In genomic region chr5:146293919-146294700, GRCm38 (mm10) we compare ENCODE assay signal across 19 mouse cellular contexts.
A peak's percentile ranks its signal among the peaks of the same experiment; 100 is the strongest.
DNase-seq lines count a peak whose midpoint lies in the region; ATAC-seq and TF ChIP-seq lines count a peak whose summit lies in the region.
"Had no signal": no experiment of that assay in that cellular context is flagged by ENCODE, and none has a peak within 500 bp of the region (broad histone marks: within the 10 kb centered on the region; RNA-seq: fewer than 3 reads in every experiment).

No protein-coding gene starts in this region.

- no peaks in the 10 kb centered on the region for H3K4me1 ChIP-seq in heart, embryonic 10.5 days
- H3K4me1 ChIP-seq in lung, embryonic 16.5 days (replicated peaks; ENCODE audit: control insufficient read depth, insufficient read depth, low read length): peaks cover 6% of the 10 kb centered on the region; the same call in 1 of the 2 replicates
- peaks cover 21% of the 10 kb centered on the region for H3K4me1 ChIP-seq in liver, embryonic 15.5 days (replicated peaks)
- no peaks in the 10 kb centered on the region for H3K4me1 ChIP-seq in cerebellum, adult 2 months (ENCODE audit: control insufficient read depth, insufficient read depth, low read length)
- H3K4me1 ChIP-seq: forebrain, embryonic 15.5 days; heart, embryonic 15.5 days; hindbrain, embryonic 10.5 days; limb, embryonic 12.5 days; neural tube, embryonic 15.5 days had no signal

- no peak overlapping the region for H3K9ac ChIP-seq in lung, embryonic 16.5 days (ENCODE audit: low read length)
- no peak overlapping the region for H3K9ac ChIP-seq in liver, embryonic 15.5 days
- H3K9ac ChIP-seq: forebrain, embryonic 15.5 days; heart, embryonic 15.5 days; limb, embryonic 12.5 days; neural tube, embryonic 15.5 days had no signal

- peak; percentile 55 for DNase-seq in heart, embryonic 10.5 days (ENCODE audit: low spot score)
- DNase-seq in heart, postnatal 25 days (ENCODE audit: low spot score): no peak
- DNase-seq in lung, adult 18-20 months: no peak
- DNase-seq in cerebellum, adult 2 months: no peak
- DNase-seq in cerebellum, postnatal 4 days (ENCODE audit: low spot score in 2 of 2): no peak
- DNase-seq: midbrain, embryonic 14.5 days; thymus, postnatal 14 days had no signal

- no peak overlapping the region for H3K4me3 ChIP-seq in heart, embryonic 10.5 days
- no peak overlapping the region for H3K4me3 ChIP-seq in lung, embryonic 16.5 days (ENCODE audit: low read length)
- no peak overlapping the region for H3K4me3 ChIP-seq in liver, embryonic 15.5 days (replicated peaks)
- no peak overlapping the region for H3K4me3 ChIP-seq in cerebellum, adult 2 months (replicated peaks; ENCODE audit: insufficient read depth, low read depth, low read length)
- H3K4me3 ChIP-seq: erythroblast, embryonic 14.5 days; forebrain, embryonic 15.5 days; heart, embryonic 15.5 days; hindbrain, embryonic 10.5 days; left cerebral cortex, adult 2 months; limb, embryonic 12.5 days; myocyte; neural tube, embryonic 15.5 days had no signal

- peak overlapping the region; percentile 30; the same call in 1 of the 2 replicates for H3K4me2 ChIP-seq in lung, embryonic 16.5 days (ENCODE audit: low read depth, low read length)
- no peak overlapping the region for H3K4me2 ChIP-seq in liver, embryonic 15.5 days
- H3K4me2 ChIP-seq: forebrain, embryonic 15.5 days; heart, embryonic 15.5 days; limb, embryonic 12.5 days; neural tube, embryonic 15.5 days had no signal

- intact Hi-C loops in heart, postnatal 25 days (cut with DNase I): no loop called here

- TF ChIP-seq CTCF in cerebellum, adult 2 months (IDR thresholded peaks at IDR 0.05; ENCODE audit: borderline replicate concordance, insufficient read depth, low read depth, low read length): no peak

- H3K27ac ChIP-seq in heart, embryonic 10.5 days: no peak overlapping the region
- H3K27ac ChIP-seq in lung, embryonic 16.5 days (ENCODE audit: low read length): peak overlapping the region; percentile 70
- peak overlapping the region; percentile 49; the same call in 1 of the 2 replicates for H3K27ac ChIP-seq in liver, embryonic 15.5 days (replicated peaks)
- H3K27ac ChIP-seq in cerebellum, adult 2 months (ENCODE audit: insufficient read depth, low read length): no peak overlapping the region
- H3K27ac ChIP-seq: forebrain, embryonic 15.5 days; heart, embryonic 15.5 days; hindbrain, embryonic 10.5 days; left cerebral cortex, adult 2 months; limb, embryonic 12.5 days; neural tube, embryonic 15.5 days had no signal

- WGBS in heart, embryonic 10.5 days: 90% methylated on average over 11 of the region's 11 CpGs
- WGBS in lung, embryonic 16.5 days: 60% methylated on average over 11 of the region's 11 CpGs
- WGBS in liver, embryonic 15.5 days (ENCODE audit: insufficient replicate concordance): 80% methylated on average over 11 of the region's 11 CpGs
- 87% methylated on average over 11 of the region's 11 CpGs for WGBS in cerebellum, adult 2 months

- ATAC-seq in lung, embryonic 16.5 days (ENCODE audit: low read depth): peak; percentile 85
- ATAC-seq in liver, embryonic 15.5 days (ENCODE audit: insufficient read depth): no peak
- ATAC-seq in erythroid progenitor cell, adult 5-6 weeks (replicated peaks; ENCODE audit: low FRiP score, poor library complexity, severe bottlenecking): no peak
- ATAC-seq: forebrain, embryonic 15.5 days; inflammation-experienced regulatory T-cells, adult 6 months had no signal

- peaks cover 54% of the 10 kb centered on the region for H3K36me3 ChIP-seq in heart, embryonic 10.5 days
- H3K36me3 ChIP-seq in lung, embryonic 16.5 days (ENCODE audit: control insufficient read depth, insufficient read depth, low read length): peaks cover 9% of the 10 kb centered on the region; the same call in 1 of the 2 replicates
- H3K36me3 ChIP-seq in liver, embryonic 15.5 days (replicated peaks): peaks cover 75% of the 10 kb centered on the region

- H3K9me3 ChIP-seq in heart, embryonic 10.5 days: no peaks in the 10 kb centered on the region
- no peaks in the 10 kb centered on the region for H3K9me3 ChIP-seq in lung, embryonic 16.5 days (ENCODE audit: control insufficient read depth, low read length)
- no peaks in the 10 kb centered on the region for H3K9me3 ChIP-seq in liver, embryonic 15.5 days (replicated peaks)
- H3K9me3 ChIP-seq: forebrain, embryonic 15.5 days; heart, embryonic 15.5 days; hindbrain, embryonic 10.5 days; limb, embryonic 12.5 days; neural tube, embryonic 15.5 days had no signal

- H3K27me3 ChIP-seq in heart, embryonic 10.5 days (ENCODE audit: insufficient read depth, poor library complexity, severe bottlenecking): no peaks in the 10 kb centered on the region
- H3K27me3 ChIP-seq in lung, embryonic 16.5 days (ENCODE audit: control insufficient read depth, insufficient read depth, low read depth, low read length): no peaks in the 10 kb centered on the region
- H3K27me3 ChIP-seq in liver, embryonic 15.5 days: no peaks in the 10 kb centered on the region
- no peaks in the 10 kb centered on the region for H3K27me3 ChIP-seq in cerebellum, adult 2 months (ENCODE audit: control insufficient read depth, insufficient read depth, low read length)
- H3K27me3 ChIP-seq: forebrain, embryonic 15.5 days; heart, embryonic 15.5 days; limb, embryonic 12.5 days; neural tube, embryonic 15.5 days had no signal

- no peak for TF ChIP-seq POLR2A in cerebellum, adult 2 months (IDR thresholded peaks at IDR 0.05; ENCODE audit: borderline replicate concordance, insufficient read depth, low read length)

Comparison
In these comparisons a context has a peak if more than half of its experiments do, and no peak if none do; other contexts are left out.
1. H3K27ac ChIP-seq: peak in lung, embryonic 16.5 days (single experiment) and liver, embryonic 15.5 days (single experiment); none in heart, embryonic 10.5 days (single experiment) and cerebellum, adult 2 months (single experiment).